Mouse (Mus musculus): ENCODE data around the gene Ddx46. TPM values are rescaled to one million over a fixed set of nuclear protein-coding genes. Genes with fewer than 3 reads are reported as not detected.

Gene Ddx46
- total and polyA plus RNA-seq, 3 experiments = 38.6 to 129 (median 86.6) TPM

DNA sequence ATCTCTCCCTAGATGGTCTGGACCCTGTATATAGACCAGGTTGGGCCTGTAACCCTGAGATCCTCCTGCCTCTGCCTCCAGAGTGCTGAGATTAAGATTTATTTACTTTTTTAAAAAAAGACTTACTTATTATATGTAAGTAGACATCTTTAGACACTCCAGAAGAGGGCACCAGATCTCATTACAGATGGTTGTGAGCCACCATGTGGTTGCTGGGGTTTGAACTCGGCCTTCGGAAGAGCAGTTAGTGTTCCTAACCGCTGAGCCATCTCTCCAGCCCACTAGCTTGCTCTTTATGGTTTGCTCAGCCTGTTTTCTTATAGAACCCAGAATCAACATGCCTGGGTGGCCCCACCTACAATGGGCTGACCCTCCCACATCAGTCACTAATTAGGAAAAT is 78.0 kb downstream of the Ddx46 start:
- Histone ChIP-seq H3K9me3 (replicated peaks) (no peaks in the 10 kb centered on the region), H3K36me3 (replicated peaks) (peaks cover 17% of the 10 kb centered on the region), H3K27me3 (ENCODE audit: insufficient read depth, low read length) (no peaks in the 10 kb centered on the region), H3K4me1 (ENCODE audit: insufficient read depth, low read depth, low read length) (peaks cover 26% of the 10 kb centered on the region), H3K4me3 (ENCODE audit: low read depth, low read length) (no peak overlapping the region)
- ATAC-seq (ENCODE audit: extremely low read depth, insufficient number of reproducible peaks, low FRiP score, poor library complexity, severe bottlenecking) (no peak), DNase-seq (ENCODE audit: low spot score) (no peak)
- TF ChIP-seq POLR2AphosphoS5 (IDR thresholded peaks at IDR 0.05; ENCODE audit: insufficient replicate concordance, low read depth, low read length) = no peak
- no peak for TF ChIP-seq GATA2 (IDR thresholded peaks at IDR 0.05; ENCODE audit: borderline replicate concordance, low read depth, low read length)
- TF ChIP-seq TAL1 (conservative IDR thresholded peaks at IDR 0.05; ENCODE audit: low read depth, low read length) = no peak
- no peak for TF ChIP-seq CTCF (IDR thresholded peaks at IDR 0.05; ENCODE audit: low read depth, low read length)
- no peak for TF ChIP-seq GATA1 (IDR thresholded peaks at IDR 0.05; ENCODE audit: borderline replicate concordance, low read length)

DNA sequence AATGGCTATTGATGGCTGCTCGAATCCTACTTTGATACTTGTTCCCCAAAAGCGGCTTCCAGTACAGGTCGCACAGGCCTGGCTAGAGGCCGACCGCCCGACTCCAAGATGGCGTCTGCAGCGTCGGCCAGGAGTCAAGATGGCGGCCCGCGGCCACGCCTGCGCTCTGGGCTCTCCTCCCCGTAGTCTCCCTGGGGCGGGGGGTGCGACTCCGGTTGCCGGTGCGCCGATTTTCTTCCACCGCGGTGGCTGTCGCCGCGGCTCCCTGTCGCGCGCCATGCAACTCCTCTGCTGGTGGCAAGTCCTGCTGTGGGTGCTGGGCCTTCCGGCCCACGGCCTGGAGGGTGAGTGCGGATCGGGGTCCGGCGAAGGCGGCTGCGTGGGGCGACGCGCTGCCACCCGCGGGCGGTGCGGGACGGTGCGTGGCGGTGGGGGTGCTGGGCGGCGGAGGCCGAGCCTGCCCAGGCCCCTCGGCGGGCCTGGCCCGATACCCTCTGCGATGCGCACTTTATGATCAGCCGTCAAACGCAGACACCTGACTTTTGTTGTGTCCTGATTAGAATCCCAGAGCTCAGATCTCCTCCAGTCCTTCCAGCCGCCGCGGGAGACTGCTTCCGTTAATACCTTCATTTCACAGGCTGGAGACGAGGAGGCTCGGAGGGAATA is 79.8 kb downstream of the Ddx46 start, which contains the start of gene Txndc15:
TSS of gene Txndc15 (plus strand) at position 150 of the 666 bp plus-strand sequence.
- Histone ChIP-seq H3K9me3 (replicated peaks) (no peaks in the 10 kb centered on the region), H3K36me3 (replicated peaks) (peaks cover 31% of the 10 kb centered on the region), H3K4me3 (ENCODE audit: low read depth, low read length) (peak within 1 kb of the TSS; percentile 97), H3K27me3 (ENCODE audit: insufficient read depth, low read length) (no peaks in the 10 kb centered on the region), H3K4me1 (ENCODE audit: insufficient read depth, low read depth, low read length) (peaks cover 24% of the 10 kb centered on the region)
- peak; percentile 62 for ATAC-seq (ENCODE audit: extremely low read depth, insufficient number of reproducible peaks, low FRiP score, poor library complexity, severe bottlenecking)
- DNase-seq (ENCODE audit: low spot score) = peak; percentile 96
- TF ChIP-seq GATA2 (IDR thresholded peaks at IDR 0.05; ENCODE audit: borderline replicate concordance, low read depth, low read length) = no peak
- no peak for TF ChIP-seq TAL1 (conservative IDR thresholded peaks at IDR 0.05; ENCODE audit: low read depth, low read length)
- TF ChIP-seq GATA1 (IDR thresholded peaks at IDR 0.05; ENCODE audit: borderline replicate concordance, low read length) = no peak
- TF ChIP-seq CTCF (IDR thresholded peaks at IDR 0.05; ENCODE audit: low read depth, low read length) = no peak
- no peak for TF ChIP-seq POLR2AphosphoS5 (IDR thresholded peaks at IDR 0.05; ENCODE audit: insufficient replicate concordance, low read depth, low read length)

DNA sequence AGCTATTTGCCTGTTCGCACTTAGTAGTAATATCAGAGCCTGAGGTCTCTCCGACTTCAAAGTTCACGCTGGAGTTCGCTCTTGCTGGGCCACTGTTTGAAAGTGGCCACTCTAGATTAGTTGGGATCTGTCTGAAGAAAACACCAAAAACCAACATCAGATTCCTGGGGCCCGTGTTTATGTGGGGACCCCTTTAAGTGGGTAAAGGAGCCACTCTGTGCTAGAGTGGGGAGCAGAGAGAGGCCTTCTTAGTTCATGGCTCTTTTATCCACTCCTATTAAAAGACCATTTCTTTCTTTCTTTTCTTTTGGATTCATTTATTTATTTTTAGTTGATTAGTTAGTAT is 80.3 kb downstream of the Ddx46 start:
- Histone ChIP-seq H3K36me3 (replicated peaks) (peaks cover 36% of the 10 kb centered on the region), H3K4me3 (ENCODE audit: low read depth, low read length) (peak overlapping the region; percentile 97), H3K9me3 (replicated peaks) (no peaks in the 10 kb centered on the region), H3K4me1 (ENCODE audit: insufficient read depth, low read depth, low read length) (peaks cover 24% of the 10 kb centered on the region), H3K27me3 (ENCODE audit: insufficient read depth, low read length) (no peaks in the 10 kb centered on the region)
- ATAC-seq (ENCODE audit: extremely low read depth, insufficient number of reproducible peaks, low FRiP score, poor library complexity, severe bottlenecking) = no peak
- no peak for TF ChIP-seq GATA1 (IDR thresholded peaks at IDR 0.05; ENCODE audit: borderline replicate concordance, low read length)
- TF ChIP-seq GATA2 (IDR thresholded peaks at IDR 0.05; ENCODE audit: borderline replicate concordance, low read depth, low read length) = no peak
- TF ChIP-seq TAL1 (conservative IDR thresholded peaks at IDR 0.05; ENCODE audit: low read depth, low read length) = no peak
- no peak for TF ChIP-seq CTCF (IDR thresholded peaks at IDR 0.05; ENCODE audit: low read depth, low read length)
- TF ChIP-seq POLR2AphosphoS5 (IDR thresholded peaks at IDR 0.05; ENCODE audit: insufficient replicate concordance, low read depth, low read length) = no peak
- DNase-seq (ENCODE audit: low spot score) = peak; percentile 10

DNA sequence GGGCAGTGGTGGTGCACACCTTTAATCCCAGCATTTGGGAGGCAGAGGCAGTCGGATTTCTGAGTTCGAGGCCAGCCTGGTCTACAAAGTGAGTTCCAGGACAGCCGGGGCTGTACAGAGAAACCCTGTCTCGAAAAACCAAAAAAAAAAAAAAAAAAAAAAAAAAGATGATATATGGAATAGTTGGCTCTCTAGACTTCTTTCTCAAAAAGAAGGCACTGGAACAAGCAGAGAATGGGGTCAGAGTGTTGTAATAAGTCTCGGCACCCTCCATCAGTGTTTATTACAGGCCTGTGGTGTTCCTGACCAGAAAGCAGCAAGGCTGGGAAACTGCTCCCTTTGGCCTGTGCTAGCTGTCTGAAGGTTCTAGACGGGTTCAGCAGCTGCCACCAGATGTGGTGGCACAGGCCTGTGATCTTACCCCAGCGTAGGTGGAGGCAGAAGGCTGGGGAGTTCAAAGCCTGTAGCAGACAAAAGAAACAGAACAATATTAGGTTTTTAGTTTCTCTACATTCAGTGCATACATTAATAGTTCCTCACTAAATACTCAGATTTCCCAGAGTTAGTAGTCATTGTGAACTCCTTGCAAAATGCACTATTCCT is 81.2 kb downstream of the Ddx46 start:
- Histone ChIP-seq H3K27me3 (ENCODE audit: insufficient read depth, low read length) (no peaks in the 10 kb centered on the region), H3K9me3 (replicated peaks) (no peaks in the 10 kb centered on the region), H3K36me3 (replicated peaks) (peaks cover 43% of the 10 kb centered on the region), H3K4me3 (ENCODE audit: low read depth, low read length) (no peak overlapping the region; the same call in 1 of the 2 replicates), H3K4me1 (ENCODE audit: insufficient read depth, low read depth, low read length) (peaks cover 24% of the 10 kb centered on the region)
- ATAC-seq (ENCODE audit: extremely low read depth, insufficient number of reproducible peaks, low FRiP score, poor library complexity, severe bottlenecking) (no peak), DNase-seq (ENCODE audit: low spot score) (no peak)
- TF ChIP-seq POLR2AphosphoS5 (IDR thresholded peaks at IDR 0.05; ENCODE audit: insufficient replicate concordance, low read depth, low read length) (no peak), GATA1 (IDR thresholded peaks at IDR 0.05; ENCODE audit: borderline replicate concordance, low read length) (no peak), CTCF (IDR thresholded peaks at IDR 0.05; ENCODE audit: low read depth, low read length) (no peak), TAL1 (conservative IDR thresholded peaks at IDR 0.05; ENCODE audit: low read depth, low read length) (no peak), GATA2 (IDR thresholded peaks at IDR 0.05; ENCODE audit: borderline replicate concordance, low read depth, low read length) (no peak)

DNA sequence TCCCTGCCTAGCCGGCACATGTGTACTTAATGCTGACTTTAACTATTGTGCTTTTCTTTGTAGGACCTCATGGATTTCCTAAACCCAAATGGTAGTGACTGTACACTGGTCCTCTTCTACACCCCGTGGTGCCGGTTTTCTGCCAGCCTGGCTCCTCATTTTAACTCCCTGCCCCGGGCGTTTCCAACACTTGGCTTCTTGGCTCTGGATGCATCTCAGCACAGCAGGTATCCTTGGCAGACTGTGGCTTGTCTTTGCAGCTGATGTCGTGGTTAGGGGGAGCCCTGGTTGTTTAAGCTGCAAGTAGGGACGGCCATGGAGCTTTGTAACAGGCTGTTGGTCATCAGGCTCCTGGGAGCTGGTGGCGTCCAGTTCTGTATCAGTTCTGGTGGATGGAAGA is 86.7 kb downstream of the Ddx46 start:
- H3K27me3 ChIP-seq (ENCODE audit: insufficient read depth, low read length) = no peaks in the 10 kb centered on the region
- DNase-seq (ENCODE audit: low spot score) (no peak), ATAC-seq (ENCODE audit: extremely low read depth, insufficient number of reproducible peaks, low FRiP score, poor library complexity, severe bottlenecking) (no peak)
- no peak for TF ChIP-seq GATA1 (IDR thresholded peaks at IDR 0.05; ENCODE audit: borderline replicate concordance, low read length)
- no peak for TF ChIP-seq GATA2 (IDR thresholded peaks at IDR 0.05; ENCODE audit: borderline replicate concordance, low read depth, low read length)
- no peak for TF ChIP-seq POLR2AphosphoS5 (IDR thresholded peaks at IDR 0.05; ENCODE audit: insufficient replicate concordance, low read depth, low read length)
- no peak for TF ChIP-seq CTCF (IDR thresholded peaks at IDR 0.05; ENCODE audit: low read depth, low read length)
- TF ChIP-seq TAL1 (conservative IDR thresholded peaks at IDR 0.05; ENCODE audit: low read depth, low read length) = no peak
- H3K9me3 ChIP-seq (replicated peaks) = no peaks in the 10 kb centered on the region
- peaks cover 87% of the 10 kb centered on the region for H3K36me3 ChIP-seq (replicated peaks)
- H3K4me3 ChIP-seq (ENCODE audit: low read depth, low read length) = no peak overlapping the region
- H3K4me1 ChIP-seq (ENCODE audit: insufficient read depth, low read depth, low read length) = peaks cover 6% of the 10 kb centered on the region

DNA sequence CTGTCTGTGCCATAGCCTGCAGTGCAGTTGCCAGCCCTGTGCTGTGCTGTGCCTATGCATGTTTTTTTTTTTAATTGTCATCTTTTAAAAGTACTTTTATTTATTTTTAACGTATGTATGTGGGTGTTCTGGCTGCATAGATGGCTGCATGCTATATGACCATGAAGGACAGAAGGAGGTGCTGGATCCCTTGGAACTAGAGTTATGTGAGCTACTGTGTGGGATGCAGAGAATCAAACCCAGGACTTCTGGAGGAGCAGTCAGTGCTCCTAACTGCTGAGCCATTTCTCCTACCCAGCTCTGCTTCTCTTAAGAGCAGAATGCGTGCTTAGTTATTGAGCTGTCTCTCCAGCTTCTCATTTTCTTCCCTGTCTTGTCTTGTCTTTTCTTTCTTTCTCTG is 87.2 kb downstream of the Ddx46 start:
- H3K36me3 ChIP-seq (replicated peaks) = peaks cover 83% of the 10 kb centered on the region
- DNase-seq (ENCODE audit: low spot score) = no peak
- H3K9me3 ChIP-seq (replicated peaks) = no peaks in the 10 kb centered on the region
- TF ChIP-seq TAL1 (conservative IDR thresholded peaks at IDR 0.05; ENCODE audit: low read depth, low read length) = no peak
- TF ChIP-seq GATA2 (IDR thresholded peaks at IDR 0.05; ENCODE audit: borderline replicate concordance, low read depth, low read length) = no peak
- no peak for TF ChIP-seq CTCF (IDR thresholded peaks at IDR 0.05; ENCODE audit: low read depth, low read length)
- no peak for TF ChIP-seq GATA1 (IDR thresholded peaks at IDR 0.05; ENCODE audit: borderline replicate concordance, low read length)
- no peak for TF ChIP-seq POLR2AphosphoS5 (IDR thresholded peaks at IDR 0.05; ENCODE audit: insufficient replicate concordance, low read depth, low read length)
- ATAC-seq (ENCODE audit: extremely low read depth, insufficient number of reproducible peaks, low FRiP score, poor library complexity, severe bottlenecking) = no peak
- peaks cover 6% of the 10 kb centered on the region for H3K4me1 ChIP-seq (ENCODE audit: insufficient read depth, low read depth, low read length)
- no peaks in the 10 kb centered on the region for H3K27me3 ChIP-seq (ENCODE audit: insufficient read depth, low read length)
- no peak overlapping the region for H3K4me3 ChIP-seq (ENCODE audit: low read depth, low read length)

All from G1E (cell line).